Mouse (Mus musculus): ENCODE measurements around the gene Pirt.
A peak's percentile ranks its signal among the peaks of the same experiment; 100 is the strongest.

Gene Pirt

GRCm38 (mm10) chr11:66911811-66912210 lies at the start of gene Pirt:
Gene Pirt (plus strand): TSS chr11:66911981.
- DNase-seq, result no peak

GRCm38 (mm10) chr11:66871701-66872100 lies 40.1 kb upstream of the Pirt start:
- DNase-seq, result no peak

GRCm38 (mm10) chr11:66872773-66873470 lies 38.9 kb upstream of the Pirt start:
- no peak for DNase-seq

DNA sequence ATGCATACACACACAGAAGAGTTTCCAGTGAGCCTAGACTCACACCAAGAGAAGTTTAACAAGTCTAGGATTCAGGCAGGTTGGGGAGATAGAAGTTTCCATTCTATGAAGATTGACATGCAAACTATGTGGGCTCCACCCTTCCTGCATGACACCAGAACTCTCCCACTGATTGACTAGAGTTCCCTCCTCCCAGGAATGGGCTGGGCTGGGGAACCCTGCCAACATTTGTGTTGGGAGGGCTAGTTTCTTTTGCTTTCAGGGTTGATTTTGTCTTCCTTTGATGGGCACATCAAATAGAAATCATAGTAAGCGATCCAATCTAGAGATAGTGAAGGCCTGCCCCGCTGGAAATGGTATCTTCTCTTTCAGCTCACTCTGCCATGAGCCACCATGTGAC lies 30.5 kb upstream of the Pirt start:
- DNase-seq, result no peak

DNA sequence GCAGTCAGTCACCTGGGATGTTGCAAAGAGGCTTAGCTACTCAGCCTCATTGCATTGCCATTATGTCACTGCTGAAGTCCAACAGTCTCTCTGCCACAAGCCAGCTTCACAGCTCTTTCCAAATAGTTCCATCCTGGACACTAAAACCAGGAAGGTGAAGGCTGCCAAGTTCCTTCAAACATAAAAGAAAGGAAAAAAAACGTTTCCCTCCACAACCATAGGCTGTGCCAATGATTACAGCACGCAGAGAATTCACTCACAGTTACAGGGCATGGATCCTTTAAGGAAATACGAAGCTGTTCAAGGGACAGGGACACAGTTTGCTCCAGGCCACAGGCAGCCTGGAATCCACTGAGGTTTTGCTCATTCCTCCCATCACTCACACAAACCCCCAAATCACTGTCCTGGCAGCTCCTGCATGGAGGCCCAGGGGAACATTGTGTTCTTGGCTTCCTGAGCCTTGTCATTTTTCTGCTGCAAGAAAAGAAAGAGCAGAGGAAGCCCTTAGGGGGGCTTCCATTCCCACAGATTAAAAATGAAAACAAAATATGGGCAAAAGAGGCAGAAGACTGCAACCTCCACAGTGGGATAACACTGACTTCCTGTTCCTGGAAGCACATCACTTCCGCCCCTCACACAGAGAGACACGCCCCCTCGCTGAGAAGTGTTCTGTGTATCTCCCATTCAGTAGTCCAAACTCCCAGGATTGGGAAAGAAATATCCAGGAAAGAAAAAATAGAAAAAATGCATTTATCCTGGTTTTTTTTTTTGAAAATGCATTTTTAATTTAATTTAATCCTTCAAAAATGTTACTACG lies 29.3 kb upstream of the Pirt start:
- DNase-seq, result no peak

- DNase-seq, result no peak
Observed at GRCm38 (mm10) chr11:66892536-66892935, 19.2 kb upstream of the Pirt start.

GRCm38 (mm10) chr11:66898747-66899146 lies 13.0 kb upstream of the Pirt start:
- DNase-seq, result no peak

GRCm38 (mm10) chr11:66899426-66899825 lies 12.4 kb upstream of the Pirt start:
- DNase-seq, result peak; percentile 43

DNA sequence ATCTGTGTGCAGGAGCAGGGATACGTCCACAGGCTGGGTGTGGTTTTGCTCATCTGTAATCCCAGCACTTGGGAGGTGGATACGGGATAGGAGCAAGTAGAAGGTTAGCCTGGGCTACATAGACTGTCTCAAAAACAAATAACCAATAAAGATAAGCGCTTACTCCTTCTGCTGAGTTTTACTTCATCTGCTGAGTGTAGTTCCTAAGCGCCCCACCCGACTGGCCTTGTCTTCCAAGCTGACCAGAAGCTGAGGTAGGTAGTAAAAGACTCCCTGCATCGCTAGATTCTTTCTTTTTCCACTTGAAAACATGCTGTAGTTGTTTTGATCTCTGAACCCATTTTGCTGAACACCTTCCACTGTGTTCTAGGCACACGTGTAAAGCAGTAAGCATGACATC lies 9.0 kb upstream of the Pirt start:
- DNase-seq, result no peak

GRCm38 (mm10) chr11:66905617-66906384 lies 6.0 kb upstream of the Pirt start:
- DNase-seq, result peak; percentile 75

GRCm38 (mm10) chr11:66912531-66913458 lies 1.0 kb downstream of the Pirt start:
- no peak for DNase-seq

- peak; percentile 33 for DNase-seq
Observed at GRCm38 (mm10) chr11:66914249-66914648, 2.5 kb downstream of the Pirt start.

GRCm38 (mm10) chr11:66920012-66920411 lies 8.2 kb downstream of the Pirt start:
- no peak for DNase-seq

GRCm38 (mm10) chr11:66924095-66924823 lies 12.5 kb downstream of the Pirt start:
- DNase-seq, result no peak

DNA sequence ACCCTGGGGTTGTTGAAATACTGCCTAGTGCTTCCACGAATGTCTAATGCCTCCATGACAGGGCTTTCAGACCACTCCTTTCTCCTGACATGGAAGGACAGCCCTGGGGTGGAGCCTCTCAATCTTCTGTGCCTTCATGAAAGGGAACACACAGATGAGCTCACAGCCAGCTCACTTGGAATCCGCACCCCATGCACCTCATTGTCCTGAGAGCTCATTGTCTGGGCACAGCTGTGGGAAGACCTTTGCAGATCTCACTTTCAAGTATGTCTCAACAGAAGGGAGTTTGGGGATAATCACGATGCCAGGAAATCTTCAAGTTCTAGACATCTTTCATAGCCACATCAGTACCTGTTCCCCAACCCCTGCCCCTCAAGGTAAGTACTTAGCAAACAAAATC lies 16.5 kb downstream of the Pirt start:
- no peak for DNase-seq

DNA sequence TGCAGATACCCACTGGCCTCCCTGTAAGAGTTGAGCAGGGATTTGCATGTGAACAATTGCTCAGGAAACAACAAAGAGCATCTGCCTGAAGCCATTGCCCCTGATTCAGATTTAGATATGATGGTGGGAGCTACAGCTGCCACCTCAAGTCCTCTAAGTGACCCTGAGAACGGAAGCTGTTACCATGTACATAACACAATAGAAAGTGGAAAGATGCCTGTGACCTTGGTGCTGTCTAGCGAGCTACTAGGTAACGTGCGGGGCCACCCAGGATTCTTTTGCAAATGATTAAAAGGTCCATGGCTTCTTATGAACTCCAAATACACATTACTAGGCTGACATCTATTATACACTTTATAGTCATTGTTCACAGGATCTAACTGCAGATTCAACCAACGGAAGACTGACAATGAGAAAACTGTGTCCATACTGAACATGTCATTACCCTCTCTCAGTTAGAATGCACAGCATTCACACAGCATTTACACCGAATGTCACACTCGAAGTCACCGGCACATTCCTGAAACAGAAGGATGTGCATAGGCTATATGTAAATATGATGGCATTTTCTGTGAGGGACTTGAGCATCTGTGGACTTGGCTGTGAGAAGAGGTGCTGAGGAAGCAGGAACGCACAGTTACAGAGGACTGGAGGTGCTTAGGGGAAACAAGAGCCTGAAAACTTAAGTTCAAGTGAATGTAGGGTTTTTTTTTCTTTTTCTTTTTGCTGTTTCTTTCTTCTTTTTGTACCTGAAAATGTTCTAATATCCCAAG lies 21.2 kb downstream of the Pirt start:
- no peak for DNase-seq

- no peak for DNase-seq
Observed at GRCm38 (mm10) chr11:66934428-66935173, 22.8 kb downstream of the Pirt start.

- no peak for DNase-seq
Observed at GRCm38 (mm10) chr11:66942011-66942410, 30.2 kb downstream of the Pirt start.

GRCm38 (mm10) chr11:66945224-66945767 lies 33.5 kb downstream of the Pirt start:
- DNase-seq, result no peak

DNA sequence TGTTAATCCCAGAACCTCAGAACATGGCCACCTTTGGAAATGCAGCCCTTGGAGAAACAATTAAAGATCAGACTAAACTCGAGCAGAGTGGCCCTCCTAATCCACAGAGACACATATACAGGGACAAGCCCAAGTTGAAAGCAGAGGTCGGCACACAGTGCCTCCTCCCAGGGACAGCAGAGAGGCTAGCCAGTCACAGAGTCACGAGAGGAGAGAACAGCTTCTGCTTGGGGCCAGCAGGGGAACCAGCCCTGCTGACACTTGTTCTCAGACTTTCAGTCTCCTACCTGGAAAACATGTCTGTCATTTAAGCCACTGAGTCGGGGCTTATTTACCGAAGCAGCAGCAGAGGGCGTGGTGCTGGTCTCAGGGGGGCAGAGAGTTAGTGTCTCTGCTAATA lies 34.7 kb downstream of the Pirt start:
- DNase-seq, result no peak
